Mouse (Mus musculus): ENCODE measurements around the gene Krt87.
A peak's percentile ranks its signal among the peaks of the same experiment; 100 is the strongest.

GRCm38 (mm10) chr15:101455891-101456290 lies 17.3 kb upstream of the Krt87 start:
- TF ChIP-seq CTCF (IDR thresholded peaks at IDR 0.05; ENCODE audit: low read depth) (peak; percentile 15; the same call in 1 of the 2 replicates), EP300 (IDR thresholded peaks at IDR 0.05; ENCODE audit: low read depth) (no peak)
